Mouse (Mus musculus) neural tube, embryonic 11.5 days (tissue): ENCODE results near the gene Bag5. TPM values are rescaled to one million over a fixed set of nuclear protein-coding genes. Genes with fewer than 3 reads are reported as not detected.
A peak's percentile ranks its signal among the peaks of the same experiment; 100 is the strongest.

Source experiments
- ATAC-seq: fragments of 200-750 bp; cut with Nextera tagmentation; 2 replicates; pipeline ENCODE4 v1.8.0; 2017; ENCODE audit warnings: moderate number of reproducible peaks, mild to moderate bottlenecking, moderate TSS enrichment, moderate library complexity; ENCODE audit not compliant: insufficient read depth, low FRiP score, low TSS enrichment
- DNase-seq: peaks from one replicate; pipeline ENCODE4 v3.0.0-alpha.2; 2015; ENCODE audit warnings: low spot score
- H3K27ac ChIP-seq: fragments of 300-500 bp; sonication (generic); 2 replicates; pipeline ENCODE4 v1.5.1; 2014; ENCODE audit warnings: low read depth, mild to moderate bottlenecking, low read length
- H3K27me3 ChIP-seq: fragments of 300-500 bp; sonication (generic); 2 replicates; pipeline ENCODE4 v1.6.1; 2014; ENCODE audit warnings: mild to moderate bottlenecking, low read length, mixed read lengths; ENCODE audit not compliant: control insufficient read depth, insufficient read depth
- H3K36me3 ChIP-seq: fragments of 300-500 bp; sonication (generic); 2 replicates; pipeline ENCODE4 v1.6.1; 2014; ENCODE audit warnings: mild to moderate bottlenecking, low read length, moderate library complexity, mixed read lengths; ENCODE audit not compliant: control insufficient read depth, insufficient read depth
- H3K4me1 ChIP-seq: fragments of 300-500 bp; sonication (generic); 2 replicates; pipeline ENCODE4 v1.6.1; 2014; ENCODE audit warnings: low read length, mixed read lengths; ENCODE audit not compliant: control insufficient read depth, insufficient read depth
- H3K4me2 ChIP-seq: fragments of 300-500 bp; sonication (generic); 2 replicates; pipeline ENCODE4 v1.6.1; 2014; ENCODE audit warnings: low read depth, mild to moderate bottlenecking, moderate library complexity
- H3K4me3 ChIP-seq: fragments of 300-500 bp; sonication (generic); 2 replicates; pipeline ENCODE4 v1.5.1; 2014; ENCODE audit warnings: low read depth, low read length
- H3K9ac ChIP-seq: fragments of 300-500 bp; sonication (generic); 2 replicates; pipeline ENCODE4 v1.6.1; 2014; ENCODE audit warnings: mild to moderate bottlenecking, low read length
- H3K9me3 ChIP-seq: fragments of 300-500 bp; sonication (generic); 2 replicates; pipeline ENCODE4 v1.6.1; 2016; ENCODE audit warnings: low read length; ENCODE audit not compliant: control insufficient read depth
- WGBS: fragments of 180-500 bp; shearing (Covaris S2); extraction: QIAGEN DNeasy Blood & Tissue Kit; methylation state at CpG from one replicate; pipeline ENCODE4 v1.1.7; 2014; 5-methylcytosine and 5-hydroxymethylcytosine counted together
- polyA plus RNA-seq: library from polyadenylated mRNA; unstranded; fragments of >200 nt; fragmentation: Nextera tagmentation; extraction: Ambion mirVana; gene quantifications from 2 replicates; pipeline ENCODE4 v1.2.1, GENCODE M21; 2014

The Bag5 gene
- polyA plus RNA-seq, 1 experiment from 2014 or later, result 60.0 TPM

DNA sequence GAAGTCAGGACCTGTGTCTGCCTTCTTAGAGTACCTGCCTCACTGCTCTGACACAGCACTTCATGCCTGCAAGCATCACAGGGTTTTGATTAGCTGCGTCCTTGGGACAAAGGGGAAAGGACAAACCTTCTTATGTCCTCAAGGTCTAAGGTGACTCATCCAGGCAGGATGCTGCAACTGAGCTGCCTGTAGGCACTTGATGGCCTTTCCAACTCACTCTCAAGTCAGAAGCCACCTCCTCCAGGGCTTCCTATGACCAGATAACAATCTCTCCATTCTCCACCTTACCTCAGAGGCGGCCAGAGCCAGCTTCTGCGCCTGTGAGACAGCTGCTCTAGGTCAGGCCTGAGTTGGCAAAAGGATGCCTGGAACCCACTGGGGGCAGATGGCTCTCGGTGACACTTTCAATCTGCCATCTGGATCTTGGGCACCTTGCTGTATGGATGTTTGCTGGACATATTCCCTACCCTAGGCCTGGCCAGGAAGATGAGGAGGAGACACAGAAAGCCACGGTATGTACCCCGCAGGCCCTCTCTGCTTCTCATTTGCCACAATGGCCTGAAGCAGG lies 14.6 kb downstream of the Bag5 start:
- ATAC-seq, result no peak
- H3K4me1 ChIP-seq, result peaks cover 26% of the 10 kb centered on the region

DNA sequence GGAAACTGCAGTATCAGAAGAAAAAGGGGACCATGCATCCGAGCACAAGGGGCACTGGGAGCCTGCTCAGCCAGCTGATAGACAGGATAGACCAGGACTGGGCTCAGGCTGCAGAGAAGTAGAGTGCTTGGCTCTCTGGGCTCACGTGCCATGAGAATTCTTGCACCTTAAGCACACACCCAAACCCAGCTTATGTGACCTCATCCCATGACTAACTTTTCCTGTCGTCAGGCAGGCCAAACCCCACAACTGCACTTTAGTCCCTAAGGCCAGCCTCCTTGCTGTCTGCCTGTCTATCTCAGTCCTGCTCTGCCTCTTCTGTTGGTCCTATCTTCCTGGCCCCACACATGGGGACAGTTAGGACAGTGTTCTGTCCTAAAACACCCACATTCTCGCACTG lies 15.3 kb downstream of the Bag5 start:
- DNase-seq, result no peak
- H3K36me3 ChIP-seq, result no peaks in the 10 kb centered on the region
- no peak overlapping the region for H3K9ac ChIP-seq
- no peak overlapping the region for H3K4me3 ChIP-seq
- H3K27me3 ChIP-seq, result no peaks in the 10 kb centered on the region
- H3K27ac ChIP-seq, result no peak overlapping the region
- H3K9me3 ChIP-seq, result no peaks in the 10 kb centered on the region
- ATAC-seq, result no peak
- peaks cover 33% of the 10 kb centered on the region for H3K4me1 ChIP-seq
- WGBS, result 73% methylated on average over 4 of the region's 4 CpGs
- H3K4me2 ChIP-seq, result no peak overlapping the region

More for the DNA sequence above, 14.6 kb downstream of the Bag5 start:
- H3K4me2 ChIP-seq, result no peak overlapping the region
- no peak overlapping the region for H3K27ac ChIP-seq
- no peaks in the 10 kb centered on the region for H3K27me3 ChIP-seq
- no peak overlapping the region for H3K9ac ChIP-seq
- DNase-seq, result no peak
- H3K36me3 ChIP-seq, result no peaks in the 10 kb centered on the region
- no peaks in the 10 kb centered on the region for H3K9me3 ChIP-seq
- no peak overlapping the region for H3K4me3 ChIP-seq
- 71% methylated on average over 6 of the region's 6 CpGs for WGBS

DNA sequence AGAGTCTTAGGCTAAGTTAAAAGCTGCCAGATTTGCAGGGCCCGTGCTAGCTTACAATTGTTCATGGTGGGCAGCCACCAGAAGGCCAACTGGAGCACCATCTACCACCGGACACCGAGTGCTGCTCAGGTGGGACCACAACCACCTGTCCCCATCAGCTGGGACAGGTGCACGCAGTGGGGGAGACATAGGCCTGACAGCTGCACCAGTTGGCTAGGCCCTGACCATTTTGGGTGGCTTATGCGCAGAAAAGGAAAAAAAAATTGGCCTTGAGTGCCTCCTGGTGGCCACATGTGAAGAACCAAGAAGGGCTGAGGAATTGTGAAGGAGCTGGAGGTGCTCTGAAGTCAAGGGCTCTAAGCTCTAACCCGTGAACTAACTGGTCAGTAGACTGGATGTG lies 16.8 kb downstream of the Bag5 start:
- Histone ChIP-seq H3K27me3 (no peaks in the 10 kb centered on the region), H3K4me3 (no peak overlapping the region), H3K27ac (peak overlapping the region; percentile 92), H3K9me3 (no peaks in the 10 kb centered on the region), H3K9ac (peak overlapping the region; percentile 14; the same call in 1 of the 2 replicates), H3K4me1 (peaks cover 47% of the 10 kb centered on the region), H3K36me3 (no peaks in the 10 kb centered on the region), H3K4me2 (no peak overlapping the region)
- 23% methylated on average over 6 of the region's 6 CpGs for WGBS
- DNase-seq (peak; percentile 84), ATAC-seq (no peak)

DNA sequence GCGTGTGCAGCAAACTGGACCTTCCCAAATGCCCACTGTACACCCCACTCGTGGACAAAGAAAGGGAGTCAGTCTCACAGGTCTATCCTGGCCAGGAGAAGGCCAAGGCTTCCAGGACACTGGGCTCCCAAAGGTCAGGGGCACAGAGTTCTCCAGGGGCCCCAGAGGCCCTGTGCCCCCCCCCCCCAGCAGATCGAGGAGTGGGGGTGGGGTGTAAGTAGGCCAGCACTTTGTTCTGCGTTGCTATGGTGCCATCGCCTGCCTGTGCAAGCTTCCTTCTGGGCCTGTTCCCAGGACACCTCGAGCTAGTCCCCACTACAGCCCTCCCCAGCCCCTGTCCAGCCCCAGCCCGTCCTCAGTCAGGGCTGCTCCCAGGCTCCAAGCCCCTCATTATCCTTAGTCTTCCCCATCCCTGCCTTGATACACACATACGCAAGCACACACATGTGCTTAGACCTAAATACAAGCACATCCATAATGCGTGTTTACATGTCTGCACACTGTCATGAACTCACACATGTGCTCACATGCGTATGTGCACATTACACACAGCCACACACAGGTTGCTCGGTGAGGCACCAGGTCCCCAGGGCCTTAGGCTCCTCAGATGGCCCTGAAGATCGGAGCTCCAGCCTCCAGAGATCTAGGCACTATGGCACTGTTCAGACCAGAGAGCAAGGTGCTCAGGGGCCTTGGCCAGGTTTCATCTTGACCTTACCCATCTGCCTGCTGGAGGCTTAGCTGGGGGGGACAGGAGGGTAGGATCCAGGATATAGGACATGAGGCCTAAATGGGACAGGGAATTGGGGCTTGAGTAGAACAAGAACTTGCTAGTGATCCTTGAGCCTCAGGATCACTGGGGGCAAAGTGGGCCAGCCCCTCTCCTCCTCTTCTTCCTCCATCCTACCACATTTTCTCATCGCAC lies 17.9 kb downstream of the Bag5 start:
- Histone ChIP-seq H3K4me3 (no peak overlapping the region), H3K27me3 (no peaks in the 10 kb centered on the region), H3K27ac (peak overlapping the region; percentile 92), H3K9me3 (no peaks in the 10 kb centered on the region), H3K36me3 (no peaks in the 10 kb centered on the region), H3K4me2 (peak overlapping the region; percentile 32), H3K4me1 (peaks cover 56% of the 10 kb centered on the region), H3K9ac (peak overlapping the region; percentile 46)
- WGBS, result 47% methylated on average over 12 of the region's 13 CpGs
- DNase-seq, result peak; percentile 72
- ATAC-seq, result peak; percentile 49

DNA sequence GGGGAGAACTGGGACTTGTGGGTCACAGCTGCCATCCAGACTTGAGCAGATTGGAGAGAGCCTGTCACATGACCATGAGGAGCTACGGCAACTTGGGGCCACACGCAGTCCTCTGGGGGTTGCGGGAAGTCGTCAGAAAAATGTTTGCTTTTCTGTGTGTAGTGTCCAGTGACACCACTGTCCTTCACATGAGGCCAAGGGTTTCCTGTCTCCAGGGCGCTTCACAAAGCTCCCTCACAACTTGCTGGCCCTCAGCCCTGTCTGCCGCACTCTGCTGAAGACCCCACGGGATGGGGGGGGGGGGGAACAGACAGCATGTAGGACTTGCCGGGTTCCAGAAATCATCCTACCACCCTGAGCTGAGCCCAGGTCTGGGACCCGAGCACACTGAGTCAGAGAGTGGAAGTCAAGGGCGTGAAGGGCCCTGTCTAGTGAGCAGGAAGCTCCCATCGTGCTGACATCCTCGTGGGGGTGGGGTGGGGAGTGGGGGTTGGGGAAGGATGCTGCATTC lies 18.7 kb downstream of the Bag5 start:
- H3K4me2 ChIP-seq, result peak overlapping the region; percentile 32
- H3K4me3 ChIP-seq, result no peak overlapping the region
- peak overlapping the region; percentile 45 for H3K9ac ChIP-seq
- no peak for DNase-seq
- H3K27me3 ChIP-seq, result no peaks in the 10 kb centered on the region
- 6% methylated on average over 12 of the region's 12 CpGs for WGBS
- peaks cover 56% of the 10 kb centered on the region for H3K4me1 ChIP-seq
- ATAC-seq, result peak; percentile 27
- H3K36me3 ChIP-seq, result no peaks in the 10 kb centered on the region
- peak overlapping the region; percentile 92 for H3K27ac ChIP-seq
- H3K9me3 ChIP-seq, result no peaks in the 10 kb centered on the region

DNA sequence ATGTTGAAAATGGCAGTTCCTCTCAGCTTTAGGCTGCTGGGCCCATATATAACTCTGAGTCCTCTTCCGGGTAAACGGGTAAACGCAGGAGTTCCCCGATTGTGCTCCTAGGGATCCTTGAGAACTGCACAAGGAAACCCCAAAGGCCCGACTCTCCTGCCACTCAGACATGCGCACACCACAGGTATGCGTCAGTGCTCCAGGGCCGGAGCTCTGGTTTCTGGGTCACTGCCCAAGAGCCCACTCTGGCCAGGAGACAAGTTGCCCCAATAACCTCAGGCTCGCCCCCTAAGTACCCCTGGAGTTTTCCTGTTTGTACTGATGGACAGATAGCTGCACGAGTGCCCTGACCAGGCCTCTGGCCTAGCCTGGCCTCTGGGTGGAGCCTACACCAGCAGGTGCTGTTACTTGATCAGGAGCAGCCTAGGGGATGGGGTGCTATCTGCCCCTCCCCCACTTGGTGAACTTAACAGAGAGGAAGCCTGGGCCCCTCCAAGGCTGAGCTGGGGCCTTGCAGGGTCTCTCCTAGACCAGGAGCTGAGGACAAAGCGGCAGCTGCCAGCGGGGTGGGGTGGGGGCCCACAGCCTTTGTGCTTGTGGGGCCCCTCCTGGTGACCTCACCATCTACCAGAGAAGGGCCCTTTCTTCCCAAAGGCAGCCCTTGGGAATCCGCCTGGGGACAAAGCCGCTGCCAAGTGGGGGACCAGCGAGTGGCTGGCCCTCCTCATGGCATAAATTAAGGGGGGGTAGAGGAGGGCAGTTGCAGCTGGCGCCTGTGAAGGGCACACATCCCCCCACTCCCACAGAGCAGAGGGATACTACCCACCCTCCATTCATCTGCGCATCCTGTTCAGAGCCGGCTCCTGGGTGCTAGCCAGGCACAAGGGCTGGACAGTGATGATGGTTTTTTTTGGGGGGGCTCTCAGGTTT lies 19.5 kb downstream of the Bag5 start:
- WGBS, result 21% methylated on average over 18 of the region's 18 CpGs
- Histone ChIP-seq H3K9me3 (no peaks in the 10 kb centered on the region), H3K4me2 (peak overlapping the region; percentile 32), H3K27ac (peak overlapping the region; percentile 92), H3K4me3 (no peak overlapping the region), H3K4me1 (peaks cover 56% of the 10 kb centered on the region), H3K9ac (peak overlapping the region; percentile 45), H3K36me3 (no peaks in the 10 kb centered on the region), H3K27me3 (no peaks in the 10 kb centered on the region)
- ATAC-seq, result peak; percentile 81
- peak; percentile 89 for DNase-seq

DNA sequence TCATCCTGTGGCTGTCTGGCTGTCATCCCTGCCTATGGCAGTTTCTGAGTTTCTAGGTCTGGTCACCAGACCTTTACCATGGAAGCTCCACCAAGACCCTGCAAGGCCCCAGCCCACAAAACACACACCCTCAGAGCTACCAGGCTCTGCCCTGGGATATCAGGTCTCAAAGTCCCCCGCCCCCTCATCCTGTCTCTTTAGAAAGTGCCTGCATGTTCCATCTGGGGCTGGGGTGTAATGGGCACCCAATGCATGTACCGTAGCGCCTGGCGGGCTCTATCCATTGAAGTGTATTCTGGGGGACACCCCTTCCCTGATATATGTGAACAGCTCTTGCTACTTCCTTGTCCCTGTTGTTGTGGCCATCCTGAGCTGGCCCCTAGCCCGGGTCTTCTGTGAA lies 20.2 kb downstream of the Bag5 start:
- no peaks in the 10 kb centered on the region for H3K9me3 ChIP-seq

DNA sequence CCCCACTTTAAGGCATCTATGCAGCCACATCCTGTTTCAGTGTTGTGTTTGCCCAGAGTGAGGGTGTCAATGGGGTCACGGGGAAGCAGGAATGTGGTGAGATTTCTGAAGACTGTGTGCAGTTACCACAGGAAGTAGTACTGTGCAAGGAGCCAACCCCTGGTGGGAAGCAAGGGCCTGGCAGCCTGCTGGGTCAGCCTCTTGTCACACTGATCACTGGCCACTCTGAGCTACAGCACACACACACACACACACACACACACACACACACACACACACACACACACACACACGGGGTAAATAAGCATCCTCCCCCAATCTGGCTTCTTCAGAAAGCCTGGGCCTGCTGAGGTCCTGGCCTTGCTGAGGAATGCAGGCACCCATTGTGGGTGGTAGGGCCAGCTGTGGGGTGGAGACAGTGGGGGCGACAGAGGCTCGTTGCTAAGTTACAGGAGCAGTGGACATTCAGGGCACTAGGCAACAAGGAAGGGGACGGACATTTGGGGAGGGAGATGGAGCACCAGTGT lies 21.6 kb downstream of the Bag5 start:
- H3K27ac ChIP-seq, result peak overlapping the region; percentile 92
- ATAC-seq, result peak; percentile 20; the same call in 1 of the 2 replicates
- 0 out of 2 replicates have a peak overlapping the region, but pooled peaks have one; percentile 14 for H3K4me2 ChIP-seq
- no peaks in the 10 kb centered on the region for H3K36me3 ChIP-seq
- H3K9me3 ChIP-seq, result no peaks in the 10 kb centered on the region
- H3K27me3 ChIP-seq, result no peaks in the 10 kb centered on the region
- peak overlapping the region; percentile 18; the same call in 1 of the 2 replicates for H3K9ac ChIP-seq
- peaks cover 65% of the 10 kb centered on the region for H3K4me1 ChIP-seq
- DNase-seq, result peak; percentile 77
- no peak overlapping the region for H3K4me3 ChIP-seq
- WGBS, result 5% methylated on average over 5 of the region's 5 CpGs

More for the DNA sequence above, 20.2 kb downstream of the Bag5 start:
- 64% methylated on average over 5 of the region's 5 CpGs for WGBS
- Histone ChIP-seq H3K4me2 (no peak overlapping the region), H3K9ac (peak overlapping the region; percentile 45), H3K27me3 (no peaks in the 10 kb centered on the region), H3K4me1 (peaks cover 56% of the 10 kb centered on the region), H3K27ac (peak overlapping the region; percentile 92), H3K4me3 (no peak overlapping the region), H3K36me3 (no peaks in the 10 kb centered on the region)
- DNase-seq, result no peak
- ATAC-seq, result no peak
